Mouse (Mus musculus): ENCODE measurements around the gene P3h3.

DNA sequence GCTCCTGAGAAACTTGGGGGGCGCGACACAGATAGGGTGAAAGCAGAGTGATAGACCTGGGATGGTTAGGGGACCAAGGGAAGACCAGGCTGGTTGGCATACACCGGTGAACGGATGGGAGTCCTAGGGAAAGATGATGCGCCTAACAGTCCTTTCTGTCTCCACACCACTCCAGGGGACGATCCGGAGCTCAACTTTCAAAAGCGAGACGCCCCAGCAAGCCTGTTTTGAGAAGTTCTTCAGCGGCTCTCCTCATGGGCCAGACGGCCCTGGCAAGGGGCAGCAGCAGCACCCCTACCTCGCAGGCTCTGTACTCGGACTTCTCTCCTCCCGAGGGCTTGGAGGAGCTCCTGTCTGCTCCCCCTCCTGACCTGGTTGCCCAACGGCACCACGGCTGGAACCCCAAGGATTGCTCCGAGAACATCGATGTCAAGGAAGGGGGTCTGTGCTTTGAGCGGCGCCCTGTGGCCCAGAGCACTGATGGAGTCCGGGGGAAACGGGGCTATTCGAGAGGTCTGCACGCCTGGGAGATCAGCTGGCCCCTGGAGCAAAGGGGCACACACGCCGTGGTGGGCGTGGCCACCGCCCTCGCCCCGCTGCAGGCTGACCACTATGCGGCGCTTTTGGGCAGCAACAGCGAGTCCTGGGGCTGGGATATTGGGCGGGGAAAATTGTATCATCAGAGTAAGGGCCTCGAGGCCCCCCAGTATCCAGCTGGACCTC is 48.3 kb downstream of the P3h3 start:
- peak; percentile 36; the same call in 1 of the 2 replicates for TF ChIP-seq CTCF (IDR thresholded peaks at IDR 0.05; ENCODE audit: low read depth, low read length)
- TF ChIP-seq GATA1 (IDR thresholded peaks at IDR 0.05; ENCODE audit: borderline replicate concordance, low read length), result no peak
- no peak for TF ChIP-seq GATA2 (IDR thresholded peaks at IDR 0.05; ENCODE audit: borderline replicate concordance, low read depth, low read length)
- peak; percentile 38; the same call in 1 of the 2 replicates for TF ChIP-seq POLR2AphosphoS5 (IDR thresholded peaks at IDR 0.05; ENCODE audit: insufficient replicate concordance, low read depth, low read length)

Data from G1E (cell line).